Mouse (Mus musculus): ENCODE results near the gene Ifrd2.

Ifrd2 gene

DNA sequence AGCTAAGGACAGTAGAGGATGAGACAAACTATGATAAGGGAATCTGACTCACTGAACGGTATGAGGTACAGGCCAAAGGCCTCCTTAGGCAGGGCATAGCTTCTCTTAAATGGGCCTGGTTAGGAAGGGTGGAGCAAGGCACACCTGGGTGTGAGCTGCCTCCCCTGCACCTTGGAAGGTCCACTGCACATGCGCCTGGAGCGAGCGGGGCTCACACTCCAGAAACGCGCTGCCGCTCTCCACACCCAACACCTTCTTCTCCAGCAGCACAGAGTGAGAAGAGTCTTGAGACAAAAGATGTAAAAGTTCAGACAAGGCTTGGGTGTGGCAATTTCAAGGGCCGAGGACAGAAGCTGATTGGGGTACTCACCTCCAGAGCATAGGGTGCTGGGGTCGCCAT, 12.0 kb downstream of the Ifrd2 start:
- DNase-seq (ENCODE audit: low spot score): no peak

DNA sequence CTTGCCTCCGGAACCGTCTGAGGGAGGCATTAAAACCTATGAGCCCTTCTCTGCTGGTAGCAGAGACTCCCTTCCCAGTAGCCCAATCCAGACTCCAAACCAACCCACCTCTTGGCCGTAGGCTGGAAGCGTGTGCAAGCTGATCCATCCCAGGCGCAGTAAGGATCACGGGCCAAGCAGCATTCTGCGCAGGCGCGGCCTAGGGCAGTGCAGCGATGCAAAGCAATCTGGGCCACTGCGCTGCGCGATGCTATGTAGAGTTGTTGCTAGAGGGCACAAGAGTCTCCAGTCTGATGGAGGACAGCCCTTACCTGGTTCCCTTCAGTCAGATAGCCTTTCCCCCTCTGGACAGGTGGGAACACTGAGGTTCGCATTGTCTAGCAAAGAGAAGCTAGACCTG, 12.4 kb downstream of the Ifrd2 start:
- DNase-seq (ENCODE audit: low spot score): no peak

DNA sequence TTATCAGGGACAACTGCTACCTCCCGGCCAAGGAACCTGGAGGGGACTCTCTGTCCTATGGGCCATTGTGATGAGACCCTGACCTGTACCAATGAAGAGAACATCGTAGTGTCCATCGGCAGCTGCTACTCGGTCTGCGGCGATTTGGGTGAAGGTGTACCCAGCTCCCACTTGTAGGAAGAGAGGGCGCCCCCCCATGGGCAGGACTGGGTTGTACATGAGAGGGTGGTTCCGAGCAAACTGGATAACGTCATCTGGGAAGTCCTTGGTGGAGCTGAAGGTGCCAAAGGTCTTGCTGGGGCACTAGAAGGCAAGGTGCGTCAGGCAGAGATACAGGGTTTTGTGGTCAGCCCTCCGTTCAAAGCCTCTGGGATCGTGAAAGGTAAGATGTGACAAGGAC, 13.3 kb downstream of the Ifrd2 start:
- DNase-seq (ENCODE audit: low spot score): no peak

DNA sequence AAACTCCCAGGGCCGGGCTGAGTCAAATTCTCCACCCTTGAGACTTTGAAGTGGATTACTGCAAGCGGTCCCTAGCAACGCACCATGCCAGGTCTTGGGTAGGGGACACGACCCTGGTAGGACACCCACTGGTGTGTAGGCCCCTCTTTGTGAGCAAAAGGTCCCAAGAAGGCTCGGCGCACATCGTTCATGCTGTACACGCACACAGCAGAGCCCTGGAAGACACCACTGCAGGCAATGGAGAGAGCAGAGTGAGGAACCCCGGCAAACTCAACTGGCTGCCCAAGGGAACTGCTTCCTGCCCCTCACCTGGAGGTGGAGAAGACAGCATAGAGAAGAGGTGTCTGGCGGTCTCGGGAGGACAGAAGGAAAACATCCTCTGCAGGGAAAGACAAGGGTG, 13.8 kb downstream of the Ifrd2 start:
- no peak for DNase-seq (ENCODE audit: low spot score)

DNA sequence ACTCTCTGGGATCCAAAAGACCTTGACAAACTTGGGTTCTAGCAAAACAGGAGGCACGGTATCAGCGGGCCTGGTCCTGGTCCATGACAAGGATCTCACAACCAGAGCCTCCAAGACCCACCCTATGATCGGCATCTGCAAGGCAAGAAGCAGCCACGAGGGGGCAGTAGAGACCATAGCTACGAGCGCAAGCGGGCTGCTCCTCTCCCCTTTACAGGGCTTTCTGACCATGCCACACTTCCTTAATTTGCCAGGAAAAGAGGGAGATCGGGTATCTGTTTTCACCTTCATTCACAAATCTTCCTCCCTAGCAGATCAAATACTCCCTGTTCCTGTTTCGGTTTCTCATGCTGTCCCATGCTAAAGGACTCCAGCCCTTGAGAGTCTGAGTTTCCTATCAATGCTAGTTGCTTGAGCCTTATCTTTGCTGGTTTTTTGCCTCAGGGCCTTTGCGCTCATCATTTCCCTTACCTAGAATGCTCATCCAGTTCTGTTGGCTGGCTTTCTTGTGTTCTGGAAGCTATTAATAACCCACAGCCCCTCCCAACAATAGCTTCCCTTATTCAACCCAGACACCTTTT, 14.7 kb downstream of the Ifrd2 start:
- DNase-seq (ENCODE audit: low spot score): peak; percentile 89

DNA sequence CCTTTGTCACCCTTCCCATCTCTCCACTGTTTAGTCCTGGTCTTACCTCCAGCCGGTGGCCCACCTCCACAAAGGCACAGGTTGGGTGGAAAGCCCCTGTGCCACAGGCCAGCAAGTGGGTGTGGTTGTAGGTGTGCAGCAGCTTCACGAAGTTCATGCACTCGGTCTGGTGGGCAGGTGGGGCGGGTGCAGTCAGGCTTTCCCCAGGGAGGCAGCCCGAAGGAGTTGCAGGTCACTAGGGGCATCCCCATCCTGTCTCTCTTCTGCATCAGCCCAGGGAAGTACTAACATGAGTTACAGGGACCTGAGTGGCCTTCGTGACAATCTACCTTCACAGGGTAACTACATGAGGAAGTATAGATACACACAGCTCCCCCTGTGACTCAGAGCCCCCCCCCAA, 15.8 kb downstream of the Ifrd2 start:
- DNase-seq (ENCODE audit: low spot score): no peak

DNA sequence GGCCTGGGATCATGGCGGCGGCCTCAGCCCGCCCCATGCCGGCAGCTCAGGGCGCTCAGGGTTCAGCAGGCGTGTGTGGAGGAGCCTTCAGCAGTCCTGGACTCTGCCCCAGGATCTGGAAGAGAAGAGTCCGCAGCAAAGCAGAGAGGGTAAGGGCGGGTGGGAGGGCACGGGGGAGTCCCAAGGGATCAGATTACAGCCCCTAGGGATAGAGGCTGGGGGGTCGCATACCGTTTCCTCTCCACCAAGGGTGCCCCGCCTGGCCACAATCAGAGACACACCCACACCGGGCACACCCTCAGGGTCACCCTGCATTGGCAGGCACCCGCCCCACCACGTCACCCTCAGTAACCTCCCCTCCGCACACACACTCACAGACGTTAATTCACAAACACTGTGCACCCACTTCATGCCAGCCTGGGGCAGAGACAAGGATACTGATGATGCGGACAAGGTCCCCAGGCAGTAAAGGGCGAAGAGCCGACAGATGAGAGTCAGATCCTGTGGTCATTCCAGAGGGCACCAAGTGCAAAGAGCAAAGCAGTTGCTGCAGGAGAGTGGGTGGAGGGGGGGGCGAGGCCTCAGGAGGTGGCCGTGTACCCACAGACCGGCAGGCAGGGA, 17.7 kb downstream of the Ifrd2 start:
- DNase-seq (ENCODE audit: low spot score): no peak

DNA sequence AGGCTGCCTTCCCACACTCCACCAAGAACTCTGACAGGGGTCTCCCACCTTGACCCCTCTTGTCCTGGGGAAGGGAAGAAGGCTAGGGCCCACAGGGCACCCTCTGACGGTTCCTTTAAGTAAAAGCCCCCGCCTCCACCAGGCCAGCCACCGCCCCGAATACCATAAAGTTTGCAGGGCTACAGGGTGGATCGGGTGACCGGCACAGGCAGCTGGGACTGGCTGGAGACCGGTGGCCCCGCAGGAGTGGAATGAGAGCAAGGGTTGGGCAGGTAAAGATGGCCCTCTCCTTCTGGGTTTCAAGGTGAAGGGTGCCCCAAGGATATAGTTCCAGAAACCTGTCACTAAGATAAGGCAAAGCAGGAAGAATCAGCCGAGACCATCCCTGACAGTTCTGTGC, 19.1 kb downstream of the Ifrd2 start:
- no peak for DNase-seq (ENCODE audit: low spot score)

DNA sequence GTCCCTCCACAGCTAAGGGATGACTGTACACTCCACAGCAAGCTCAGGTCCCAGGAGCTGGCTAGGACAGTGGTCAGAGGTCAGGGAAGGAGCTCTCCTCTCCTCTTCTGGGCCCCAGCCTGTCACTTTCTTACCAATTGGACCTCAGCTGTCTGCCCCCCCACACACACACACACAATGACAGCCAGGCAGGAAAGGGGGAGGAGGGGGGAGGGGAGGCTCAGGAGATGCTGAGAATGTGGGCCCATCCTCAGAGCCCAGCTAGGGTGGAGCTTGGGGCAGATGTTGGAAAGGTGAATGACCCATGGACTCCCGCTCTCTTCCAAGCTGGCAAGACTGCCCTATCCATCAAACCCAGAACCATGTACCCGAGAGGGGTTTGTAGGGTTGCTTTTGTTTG, 19.6 kb downstream of the Ifrd2 start:
- DNase-seq (ENCODE audit: low spot score): no peak

DNA sequence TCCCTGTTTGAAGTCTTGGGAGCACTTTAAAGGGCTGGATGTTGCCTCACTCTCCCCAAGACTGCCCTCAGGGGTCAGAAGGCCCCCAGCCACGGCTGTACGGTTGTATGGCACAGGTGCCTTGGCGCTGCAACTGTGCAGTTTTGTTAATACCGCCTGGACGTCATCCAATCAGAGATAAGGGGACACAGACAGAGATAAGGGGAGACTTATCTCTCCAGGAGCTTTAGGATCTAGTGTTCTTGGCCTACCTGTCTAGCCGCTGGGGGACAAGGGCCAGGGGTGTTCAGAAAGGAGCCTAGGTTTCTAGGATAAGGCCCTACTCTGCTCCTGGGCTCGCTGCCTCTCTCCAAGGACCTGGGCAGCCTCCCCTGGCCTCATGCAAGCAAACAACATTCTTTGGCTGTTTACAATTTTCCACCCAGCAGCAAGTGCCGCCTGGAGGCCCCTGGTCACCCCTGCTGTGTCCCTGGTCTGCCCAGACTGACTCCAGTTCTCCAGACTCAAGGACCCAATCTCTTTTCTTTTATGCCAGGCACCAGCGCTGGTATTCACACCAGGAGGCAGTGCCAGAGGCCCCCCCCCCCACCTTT, 20.3 kb downstream of the Ifrd2 start:
- no peak for DNase-seq (ENCODE audit: low spot score)

DNA sequence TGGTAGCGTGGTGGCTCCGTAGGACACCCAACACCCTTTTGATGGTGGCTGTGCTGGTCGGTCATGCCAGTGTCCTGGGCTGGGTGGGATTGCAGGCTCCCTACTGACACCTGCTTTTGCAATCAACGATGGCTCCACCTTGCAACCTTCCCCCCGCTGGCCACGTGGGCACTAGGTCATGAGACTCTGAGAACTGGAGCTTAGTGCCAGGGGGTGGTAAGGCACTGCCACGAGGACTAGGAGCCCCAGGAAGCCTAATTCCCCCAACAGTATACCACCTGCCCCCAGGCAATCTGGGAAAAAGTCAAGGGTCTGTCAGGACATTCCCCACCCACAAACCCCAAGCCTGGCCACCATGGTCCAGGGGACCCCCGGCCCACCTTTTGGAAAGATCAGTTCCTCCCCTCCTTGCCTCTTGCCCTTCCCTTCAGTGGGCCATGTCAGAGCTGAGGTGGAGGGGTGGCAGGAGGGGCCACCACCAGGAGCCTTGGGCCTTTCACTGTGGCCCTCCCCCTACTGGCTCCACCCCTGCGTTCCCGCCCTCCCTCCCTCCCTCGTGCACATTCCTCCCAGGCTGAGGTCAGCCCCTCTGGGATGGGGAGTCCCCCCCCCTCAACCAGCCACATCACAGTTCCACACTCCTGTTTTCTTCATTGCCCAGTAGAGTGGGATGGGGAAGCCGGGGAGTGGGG, 21.4 kb downstream of the Ifrd2 start, which contains the start of gene Sema3b:
Gene Sema3b (minus strand): TSS at position 489 of the 692 bp plus-strand sequence.
- DNase-seq (ENCODE audit: low spot score): no peak

DNA sequence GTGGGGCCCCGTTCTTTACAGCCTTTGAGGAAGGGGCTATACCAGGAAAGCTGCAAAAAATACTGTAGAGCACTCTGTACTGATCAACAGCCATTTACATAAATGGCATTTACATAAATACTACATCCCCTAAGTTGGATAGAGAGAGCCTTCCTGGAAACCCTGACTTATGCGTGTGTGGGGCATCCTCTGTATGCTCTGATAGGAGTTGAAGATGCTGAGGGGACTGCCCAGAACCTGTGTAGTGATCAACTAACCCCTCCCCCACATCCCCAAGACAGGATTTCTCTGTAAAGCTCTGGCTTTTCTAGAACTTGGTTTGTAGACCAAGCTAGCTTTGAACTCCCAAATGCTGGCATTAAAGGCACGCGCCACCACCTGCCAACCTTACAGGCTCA, 22.0 kb downstream of the Ifrd2 start:
- DNase-seq (ENCODE audit: low spot score): no peak

DNA sequence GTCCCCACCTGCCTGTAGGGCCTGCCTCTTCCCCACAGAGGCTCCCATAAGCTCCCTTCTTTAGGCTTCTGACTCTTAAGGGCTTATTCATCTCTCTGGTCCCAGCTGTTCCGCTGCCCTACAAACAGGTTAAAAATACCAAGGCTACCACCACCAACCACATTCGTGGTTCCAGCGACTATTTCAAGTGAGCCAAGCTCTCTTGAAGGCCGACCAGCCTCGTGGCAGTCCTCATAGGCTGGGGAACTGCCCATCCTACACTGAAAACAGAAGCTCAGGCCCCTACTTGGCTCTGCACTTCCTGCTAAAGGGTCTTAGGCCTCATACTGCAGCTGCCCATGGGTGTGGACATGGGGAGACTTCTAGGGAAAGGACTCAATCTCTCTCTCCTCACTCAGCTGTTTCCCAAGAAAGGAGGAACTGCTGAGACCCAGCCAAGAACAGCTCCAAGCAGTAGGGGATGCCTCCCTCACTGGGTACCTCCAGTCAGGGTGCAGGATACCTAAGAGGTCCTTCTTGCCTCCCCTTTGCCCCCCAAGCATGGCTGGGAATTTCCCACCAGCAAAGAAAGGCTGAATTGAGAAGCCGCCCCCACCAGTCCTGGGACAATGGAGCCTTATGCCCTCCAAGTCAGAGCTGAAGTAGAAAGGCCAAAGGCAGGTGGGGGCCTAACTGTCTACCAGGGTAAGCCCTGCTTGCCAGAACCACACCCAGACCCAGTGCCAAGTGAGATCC, 24.2 kb downstream of the Ifrd2 start:
- no peak for DNase-seq (ENCODE audit: low spot score)

DNA sequence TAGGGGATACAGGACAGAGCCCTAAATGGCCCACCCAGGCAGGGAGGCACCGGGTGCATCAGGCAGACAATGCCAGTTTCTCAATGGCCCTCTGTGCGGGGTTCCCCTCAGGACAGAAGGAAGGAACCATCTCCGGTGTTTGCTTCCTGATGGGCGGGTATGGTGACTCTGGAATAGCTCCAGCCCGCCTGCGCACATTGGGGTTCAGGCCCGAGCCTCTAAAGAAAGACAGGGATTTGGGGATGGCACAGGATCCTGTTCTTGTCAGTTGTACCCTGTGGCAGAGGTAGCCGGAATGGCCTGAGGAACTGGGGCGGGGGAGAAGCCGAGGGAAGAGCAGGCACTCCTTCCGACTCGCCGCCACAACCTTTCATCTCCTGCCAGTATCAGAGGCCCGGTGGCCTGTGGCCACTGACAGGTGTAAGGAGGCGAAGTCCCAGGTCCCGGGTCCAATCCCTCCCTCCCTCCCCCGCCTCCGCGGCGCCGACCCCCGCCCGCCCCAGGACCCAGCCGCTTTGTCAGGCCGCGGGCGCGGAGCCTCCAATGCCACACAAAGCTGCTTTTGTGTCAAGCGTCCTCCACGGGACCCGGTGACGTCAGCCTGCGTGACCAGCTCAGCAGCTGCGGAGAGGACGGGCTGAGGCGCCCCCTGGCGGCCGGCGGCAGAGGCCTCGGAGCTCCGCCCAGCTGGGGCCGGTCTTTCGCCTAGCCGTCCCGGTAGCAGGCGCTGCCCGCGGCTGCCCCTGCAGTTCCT, 24.9 kb downstream of the Ifrd2 start:
- peak; percentile 97 for DNase-seq (ENCODE audit: low spot score)

DNA sequence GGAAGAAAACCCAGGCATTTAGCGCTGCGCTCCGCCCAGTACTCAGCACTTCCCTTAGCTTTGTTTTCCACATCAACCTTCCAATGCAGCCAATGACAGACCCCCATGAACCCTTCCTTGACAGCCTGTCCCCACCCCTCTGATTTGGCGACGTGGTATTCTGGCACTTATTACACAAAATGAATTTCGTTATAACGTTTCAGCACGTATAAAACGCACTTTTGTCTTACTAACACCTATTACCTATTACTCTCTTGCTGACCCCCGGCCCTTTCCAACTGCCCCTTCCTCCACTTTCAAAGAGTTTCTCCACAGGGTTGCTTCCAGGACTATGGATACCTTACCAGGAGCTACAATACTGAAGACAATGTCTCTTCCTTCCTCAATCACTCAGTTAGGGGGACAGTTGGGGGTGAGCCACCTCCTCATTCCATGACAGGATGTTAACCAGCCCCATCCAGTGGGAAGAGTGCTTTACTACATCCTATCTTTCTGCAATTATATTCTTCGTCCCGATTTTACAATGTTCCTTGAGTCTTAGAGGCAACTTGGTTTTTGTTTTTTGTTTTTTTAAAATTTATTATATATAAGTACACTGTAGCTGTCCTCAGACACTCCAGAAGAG, 25.6 kb downstream of the Ifrd2 start:
- DNase-seq (ENCODE audit: low spot score): no peak

DNA sequence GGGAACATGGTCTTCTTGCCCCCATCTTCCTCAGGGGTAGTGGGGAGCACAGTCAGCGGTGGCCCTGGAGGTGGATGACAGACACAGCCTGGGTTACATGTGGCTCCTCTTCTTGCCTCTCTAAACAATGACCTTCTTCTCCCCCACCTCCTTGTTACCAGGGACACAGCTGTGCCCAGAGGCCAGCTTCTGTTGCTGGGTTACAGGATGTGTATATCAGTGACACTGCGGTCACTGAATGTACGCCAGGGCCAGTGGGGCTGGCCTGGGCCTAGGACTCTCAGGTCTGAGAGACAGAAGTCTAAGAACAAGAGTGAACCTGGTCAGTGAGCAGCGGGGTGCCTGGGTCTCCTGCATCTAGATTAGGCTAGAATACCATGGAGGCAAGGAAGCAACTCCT, 27.6 kb downstream of the Ifrd2 start:
- DNase-seq (ENCODE audit: low spot score): peak; percentile 52

DNA sequence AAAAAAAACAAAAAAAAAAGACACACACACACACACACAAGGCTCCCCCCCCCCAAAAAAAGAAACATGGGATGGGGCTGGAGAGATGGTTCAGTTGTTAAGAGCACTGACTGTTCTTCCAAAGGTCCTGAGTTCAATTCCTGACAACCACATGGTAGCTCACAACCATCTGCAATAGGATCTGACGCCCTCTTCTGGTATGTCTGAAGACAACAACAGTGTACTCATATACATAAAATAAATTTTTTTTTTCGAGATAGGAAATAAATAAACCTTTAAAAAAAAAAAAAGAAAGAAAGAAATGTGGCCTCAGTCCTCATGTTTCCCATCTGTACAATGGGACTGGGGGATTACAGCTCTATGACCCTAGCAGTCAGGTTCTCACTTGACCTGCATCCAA, 30.0 kb downstream of the Ifrd2 start:
- no peak for DNase-seq (ENCODE audit: low spot score)

DNA sequence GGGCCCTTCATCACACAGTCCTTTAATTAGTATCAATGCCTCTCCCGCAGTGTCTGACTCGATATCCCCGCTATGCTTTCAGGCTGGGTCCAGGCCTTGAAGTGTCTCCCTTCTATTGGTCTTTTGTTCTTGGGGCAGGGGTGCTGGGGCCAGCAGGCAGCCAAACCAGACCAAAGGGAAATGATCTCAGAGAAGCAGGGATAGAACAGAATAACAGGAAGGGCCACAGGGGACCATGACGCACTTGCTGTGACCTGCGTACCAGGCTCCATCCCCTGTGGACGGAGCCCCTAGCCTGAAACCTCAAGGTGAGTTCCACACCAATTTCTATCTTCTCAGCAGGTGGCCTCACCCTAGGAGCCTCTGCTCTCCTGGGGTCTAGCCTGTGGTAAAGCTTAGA, 30.7 kb downstream of the Ifrd2 start:
- DNase-seq (ENCODE audit: low spot score): no peak

DNA sequence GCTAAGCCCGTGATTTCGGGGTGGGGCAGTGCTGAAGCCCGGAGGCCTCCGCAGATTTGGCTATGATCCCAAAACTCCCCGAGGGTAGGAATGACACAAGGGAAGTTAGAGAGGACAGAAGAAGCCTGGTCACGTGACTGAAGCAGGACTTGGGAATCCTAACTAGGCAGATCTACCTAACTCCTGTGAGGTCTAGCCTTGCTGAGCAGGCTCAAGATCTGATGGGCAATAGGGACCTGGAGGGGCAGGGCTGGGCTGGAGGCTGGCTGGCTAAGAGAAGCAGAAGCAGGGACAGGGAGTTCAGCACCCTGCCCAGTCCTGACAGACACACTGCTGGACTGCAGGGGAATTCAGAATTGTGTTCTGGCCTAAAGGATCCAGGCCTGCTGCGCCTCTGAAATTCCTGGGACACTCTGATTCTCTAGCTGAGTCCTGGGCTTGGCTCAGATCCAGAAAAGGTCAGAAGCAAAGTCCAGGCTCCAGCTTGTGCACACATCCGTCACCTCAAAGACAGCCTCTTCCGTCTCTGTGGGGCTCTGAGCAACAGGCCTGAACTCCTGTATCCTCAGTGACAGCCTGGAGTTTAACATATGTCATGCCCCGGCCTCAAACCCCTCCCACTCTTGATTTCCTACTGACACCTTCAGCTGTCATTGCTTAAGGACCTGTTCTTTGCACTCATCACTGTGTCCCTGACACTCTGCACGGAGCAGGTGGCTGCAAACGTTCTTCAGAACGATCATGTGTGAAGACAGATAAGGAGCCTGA, 31.5 kb downstream of the Ifrd2 start:
- peak; percentile 76 for DNase-seq (ENCODE audit: low spot score)

DNA sequence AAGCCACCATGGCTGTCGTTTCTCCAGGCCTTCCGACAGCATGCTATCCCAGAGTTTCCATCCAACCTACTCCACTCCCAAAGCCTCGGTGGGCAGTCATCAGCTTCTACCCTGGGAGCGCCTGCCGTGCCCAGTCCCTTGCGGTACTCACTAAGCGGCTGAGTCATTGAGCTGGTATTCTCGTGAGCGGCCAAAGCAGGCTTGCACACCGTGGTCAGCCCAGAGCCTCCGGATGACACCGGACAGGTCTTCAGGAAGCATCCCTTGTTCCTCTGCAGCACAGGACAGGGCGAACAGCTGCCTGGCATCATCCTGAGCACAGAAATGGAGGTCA, 32.1 kb downstream of the Ifrd2 start:
- DNase-seq (ENCODE audit: low spot score): peak; percentile 72

DNA sequence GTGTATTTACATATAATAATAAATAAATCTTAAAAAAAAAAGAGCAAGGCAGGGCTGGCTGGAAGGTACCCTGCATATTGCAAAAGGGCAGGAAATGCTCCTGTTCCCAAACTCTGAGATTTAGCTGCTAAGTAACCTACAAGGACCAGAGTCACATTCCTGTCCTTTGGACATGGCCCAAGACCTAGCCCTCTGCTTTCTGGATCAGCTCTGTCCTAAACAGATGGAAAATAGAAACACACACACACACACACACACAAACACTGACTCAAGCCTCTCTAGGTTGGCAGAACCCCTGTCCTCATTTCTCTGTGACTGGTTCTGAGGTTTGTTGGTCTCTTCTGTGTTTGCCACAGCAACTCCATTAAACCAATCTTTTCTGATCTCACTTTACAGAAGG, 33.5 kb downstream of the Ifrd2 start:
- no peak for DNase-seq (ENCODE audit: low spot score)

Data from MN1 (cell line).